Mouse (Mus musculus): Measurements from ENCODE around the gene Auts2.

DNA sequence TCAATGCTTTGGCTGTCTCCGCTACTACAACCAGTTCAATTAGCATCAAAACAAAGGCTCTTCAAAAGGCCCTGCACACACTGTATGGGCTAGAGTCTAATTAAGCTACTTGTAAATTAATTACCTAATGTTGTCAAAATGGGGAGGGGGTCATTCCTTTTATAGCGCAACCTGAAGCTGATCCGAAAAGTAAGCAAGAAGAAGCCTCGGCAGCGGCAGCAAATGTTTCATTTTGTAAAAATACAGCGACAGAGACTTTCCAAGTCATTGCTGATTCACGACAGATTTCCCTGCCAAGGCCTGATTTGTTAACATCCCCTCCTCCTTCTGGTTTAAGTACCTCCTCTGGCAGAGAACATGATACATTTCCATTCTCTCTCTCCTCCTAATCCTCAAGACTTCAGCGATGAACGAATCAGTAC lies 33.7 kb downstream of the Auts2 start:
- TF ChIP-seq CTCF (IDR thresholded peaks at IDR 0.05; ENCODE audit: extremely low read depth, insufficient read length, insufficient replicate concordance, low read depth, low read length), result no peak
- TF ChIP-seq POLR2A (IDR thresholded peaks at IDR 0.05; ENCODE audit: low read depth, low read length), result no peak

Measured in small intestine, adult 2 months (tissue).